Mouse (Mus musculus): ENCODE measurements around the gene Lsg1. TPM values are rescaled to one million over a fixed set of nuclear protein-coding genes. Genes with fewer than 3 reads are reported as not detected.

Lsg1 gene
- total RNA-seq, 2 experiments from 2014 or later = 26.3 to 27.0 TPM

- intact Hi-C loops (cut with DNase I) = no loop called here
These were observed 61.6 kb downstream of the Lsg1 start for GRCm38 (mm10) chr16:30525756-30526155.

GRCm38 (mm10) chr16:30524481-30524880, 62.9 kb downstream of the Lsg1 start:
- DNase-seq = no peak
- intact Hi-C loops (cut with DNase I) = loop anchor here (5.0 kb wide), 1 partner anchor 272 kb away; no protein-coding TSS in a partner anchor

More at GRCm38 (mm10) chr16:30525756-30526155, 61.6 kb downstream of the Lsg1 start:
- DNase-seq = no peak

- DNase-seq = no peak
- intact Hi-C loops (cut with DNase I) = loop anchor here (5.0 kb wide), 1 partner anchor 270 kb away; no protein-coding TSS in a partner anchor
These were observed 65.0 kb downstream of the Lsg1 start for GRCm38 (mm10) chr16:30522253-30522940.

- intact Hi-C loops (cut with DNase I) = loop anchor here (2.0 to 5.0 kb wide), 2 partner anchors 146 to 269 kb away; no protein-coding TSS in a partner anchor
- DNase-seq = no peak
These were observed 66.2 kb downstream of the Lsg1 start for GRCm38 (mm10) chr16:30521147-30521546.

- DNase-seq = peak; percentile 84 to 90
- intact Hi-C loops (cut with DNase I) = loop anchor here (2.0 to 5.0 kb wide), 2 partner anchors 146 to 268 kb away; no protein-coding TSS in a partner anchor
These were observed 67.0 kb downstream of the Lsg1 start for GRCm38 (mm10) chr16:30520361-30520823.

GRCm38 (mm10) chr16:30518635-30519034, 68.8 kb downstream of the Lsg1 start:
- DNase-seq = no peak
- intact Hi-C loops (cut with DNase I) = no loop called here

- intact Hi-C loops (cut with DNase I) = no loop called here
- DNase-seq = peak in 1 of 2 experiments; percentile 44
These were observed 69.6 kb downstream of the Lsg1 start for GRCm38 (mm10) chr16:30517666-30518283.

GRCm38 (mm10) chr16:30516993-30517392, 70.4 kb downstream of the Lsg1 start:
- intact Hi-C loops (cut with DNase I) = no loop called here
- DNase-seq = no peak

- intact Hi-C loops (cut with DNase I) = no loop called here
- DNase-seq = peak in 1 of 2 experiments; percentile 42
These were observed 72.0 kb downstream of the Lsg1 start for GRCm38 (mm10) chr16:30515418-30515817.

- DNase-seq = peak; percentile 71 to 80
- intact Hi-C loops (cut with DNase I) = no loop called here
These were observed 74.1 kb downstream of the Lsg1 start for GRCm38 (mm10) chr16:30513050-30514024.

- DNase-seq = peak in 1 of 2 experiments; percentile 46
- intact Hi-C loops (cut with DNase I) = no loop called here
These were observed 74.9 kb downstream of the Lsg1 start for GRCm38 (mm10) chr16:30512375-30513049.

GRCm38 (mm10) chr16:30511563-30512340, 75.6 kb downstream of the Lsg1 start:
- DNase-seq = no peak
- intact Hi-C loops (cut with DNase I) = no loop called here

GRCm38 (mm10) chr16:30510504-30511451, 76.6 kb downstream of the Lsg1 start:
- DNase-seq = peak; percentile 92 to 94

More at GRCm38 (mm10) chr16:30510504-30511451, 76.6 kb downstream of the Lsg1 start:
- intact Hi-C loops (cut with DNase I) = no loop called here

Other genes with a start within 250 kb of the Lsg1 start
- 10 to 100 TPM; 73.5 to 73.9 TPM for gene Atp13a3, start 181.6 kb downstream of the Lsg1 start, total RNA-seq (2021)
- gene Tmem44, start 36.8 kb downstream of the Lsg1 start, total RNA-seq (2021) = 10 to 100 TPM; 15.6 to 18.5 TPM
- 10 to 100 TPM; 40.3 to 46.5 TPM for gene Fam43a, start 12.1 kb upstream of the Lsg1 start, total RNA-seq (2021)

Measured in heart, postnatal 10 days (tissue).